Mouse (Mus musculus): ENCODE measurements around the gene Steap1. TPM values are rescaled to one million over a fixed set of nuclear protein-coding genes. Genes with fewer than 3 reads are reported as not detected.

Steap1 gene
- 0.43 and 0.81 TPM in 2 replicates for polyA plus RNA-seq (2012; rRNA removed)

- peak within 1 kb of the TSS; percentile 67 for H3K4me3 ChIP-seq (ENCODE audit: low read depth, low read length)
- H3K27ac ChIP-seq (ENCODE audit: insufficient read depth, low read depth, low read length): no peak within 1 kb of the TSS
- TF ChIP-seq CTCF (IDR thresholded peaks at IDR 0.05; ENCODE audit: extremely low read depth, insufficient read length, insufficient replicate concordance, low read depth, low read length): peak; percentile 79; the same call in 1 of the 2 replicates
- no peak for TF ChIP-seq POLR2A (IDR thresholded peaks at IDR 0.05; ENCODE audit: low read depth, low read length)
- no peaks in the 10 kb centered on the region for H3K36me3 ChIP-seq (ENCODE audit: control insufficient read depth, insufficient read depth, low read length)
- H3K4me1 ChIP-seq (ENCODE audit: control insufficient read depth, insufficient read depth, insufficient read length, low read length): no peaks in the 10 kb centered on the region
- no peaks in the 10 kb centered on the region for H3K27me3 ChIP-seq (ENCODE audit: control insufficient read depth, insufficient read depth, low read length)
- WGBS: under 1% methylated on average over 75 of the region's 75 CpGs
Measured at GRCm38 (mm10) chr5:5748866-5749682, at the start of gene Steap1. TSS of gene Steap1 (minus strand) at chr5:5749326.

- Histone ChIP-seq H3K27ac (ENCODE audit: insufficient read depth, low read depth, low read length) (no peak overlapping the region), H3K4me1 (ENCODE audit: control insufficient read depth, insufficient read depth, insufficient read length, low read length) (no peaks in the 10 kb centered on the region), H3K27me3 (ENCODE audit: control insufficient read depth, insufficient read depth, low read length) (no peaks in the 10 kb centered on the region), H3K4me3 (ENCODE audit: low read depth, low read length) (no peak overlapping the region), H3K36me3 (ENCODE audit: control insufficient read depth, insufficient read depth, low read length) (no peaks in the 10 kb centered on the region)
- WGBS: 75% methylated on average over 2 of the region's 2 CpGs
- TF ChIP-seq CTCF (IDR thresholded peaks at IDR 0.05; ENCODE audit: extremely low read depth, insufficient read length, insufficient replicate concordance, low read depth, low read length) (no peak), POLR2A (IDR thresholded peaks at IDR 0.05; ENCODE audit: low read depth, low read length) (no peak)
Measured at GRCm38 (mm10) chr5:5787106-5787505, 38.0 kb upstream of the Steap1 start.

GRCm38 (mm10) chr5:5756392-5757019, 7.4 kb upstream of the Steap1 start:
- H3K4me1 ChIP-seq (ENCODE audit: control insufficient read depth, insufficient read depth, insufficient read length, low read length): no peaks in the 10 kb centered on the region
- TF ChIP-seq CTCF (IDR thresholded peaks at IDR 0.05; ENCODE audit: extremely low read depth, insufficient read length, insufficient replicate concordance, low read depth, low read length): no peak
- no peak overlapping the region for H3K27ac ChIP-seq (ENCODE audit: insufficient read depth, low read depth, low read length)
- H3K36me3 ChIP-seq (ENCODE audit: control insufficient read depth, insufficient read depth, low read length): no peaks in the 10 kb centered on the region
- H3K4me3 ChIP-seq (ENCODE audit: low read depth, low read length): no peak overlapping the region
- H3K27me3 ChIP-seq (ENCODE audit: control insufficient read depth, insufficient read depth, low read length): no peaks in the 10 kb centered on the region
- WGBS: 62% methylated on average over 3 of the region's 3 CpGs

- TF ChIP-seq CTCF (IDR thresholded peaks at IDR 0.05; ENCODE audit: extremely low read depth, insufficient read length, insufficient replicate concordance, low read depth, low read length): peak; percentile 97; the same call in 1 of the 2 replicates
- TF ChIP-seq POLR2A (IDR thresholded peaks at IDR 0.05; ENCODE audit: low read depth, low read length): no peak
- H3K4me3 ChIP-seq (ENCODE audit: low read depth, low read length): no peak overlapping the region
- no peaks in the 10 kb centered on the region for H3K4me1 ChIP-seq (ENCODE audit: control insufficient read depth, insufficient read depth, insufficient read length, low read length)
- no peaks in the 10 kb centered on the region for H3K27me3 ChIP-seq (ENCODE audit: control insufficient read depth, insufficient read depth, low read length)
- 3% methylated on average over 9 of the region's 9 CpGs for WGBS
- H3K36me3 ChIP-seq (ENCODE audit: control insufficient read depth, insufficient read depth, low read length): no peaks in the 10 kb centered on the region
- H3K27ac ChIP-seq (ENCODE audit: insufficient read depth, low read depth, low read length): no peak overlapping the region
Measured at GRCm38 (mm10) chr5:5755039-5755438, 5.9 kb upstream of the Steap1 start.

GRCm38 (mm10) chr5:5749772-5750222, 671 bp upstream of the Steap1 start:
- under 1% methylated on average over 13 of the region's 13 CpGs for WGBS
- Histone ChIP-seq H3K27ac (ENCODE audit: insufficient read depth, low read depth, low read length) (no peak overlapping the region), H3K27me3 (ENCODE audit: control insufficient read depth, insufficient read depth, low read length) (no peaks in the 10 kb centered on the region), H3K36me3 (ENCODE audit: control insufficient read depth, insufficient read depth, low read length) (no peaks in the 10 kb centered on the region), H3K4me1 (ENCODE audit: control insufficient read depth, insufficient read depth, insufficient read length, low read length) (no peaks in the 10 kb centered on the region), H3K4me3 (ENCODE audit: low read depth, low read length) (peak overlapping the region; percentile 67; the same call in 1 of the 2 replicates)
- TF ChIP-seq POLR2A (IDR thresholded peaks at IDR 0.05; ENCODE audit: low read depth, low read length): no peak
- no peak for TF ChIP-seq CTCF (IDR thresholded peaks at IDR 0.05; ENCODE audit: extremely low read depth, insufficient read length, insufficient replicate concordance, low read depth, low read length)

GRCm38 (mm10) chr5:5734445-5734844, 14.7 kb downstream of the Steap1 start:
- H3K27me3 ChIP-seq (ENCODE audit: control insufficient read depth, insufficient read depth, low read length): no peaks in the 10 kb centered on the region
- no peak overlapping the region for H3K27ac ChIP-seq (ENCODE audit: insufficient read depth, low read depth, low read length)
- WGBS: 95% methylated on average over 9 of the region's 9 CpGs
- H3K36me3 ChIP-seq (ENCODE audit: control insufficient read depth, insufficient read depth, low read length): no peaks in the 10 kb centered on the region
- TF ChIP-seq CTCF (IDR thresholded peaks at IDR 0.05; ENCODE audit: extremely low read depth, insufficient read length, insufficient replicate concordance, low read depth, low read length) (no peak), POLR2A (IDR thresholded peaks at IDR 0.05; ENCODE audit: low read depth, low read length) (no peak)
- peaks cover 3% of the 10 kb centered on the region; the same call in 1 of the 2 replicates for H3K4me1 ChIP-seq (ENCODE audit: control insufficient read depth, insufficient read depth, insufficient read length, low read length)
- H3K4me3 ChIP-seq (ENCODE audit: low read depth, low read length): no peak overlapping the region

GRCm38 (mm10) chr5:5732858-5733257, 16.3 kb downstream of the Steap1 start:
- Histone ChIP-seq H3K27me3 (ENCODE audit: control insufficient read depth, insufficient read depth, low read length) (no peaks in the 10 kb centered on the region), H3K4me3 (ENCODE audit: low read depth, low read length) (no peak overlapping the region), H3K36me3 (ENCODE audit: control insufficient read depth, insufficient read depth, low read length) (no peaks in the 10 kb centered on the region), H3K27ac (ENCODE audit: insufficient read depth, low read depth, low read length) (no peak overlapping the region), H3K4me1 (ENCODE audit: control insufficient read depth, insufficient read depth, insufficient read length, low read length) (peaks cover 3% of the 10 kb centered on the region; the same call in 1 of the 2 replicates)
- WGBS: 19% methylated on average over 2 of the region's 2 CpGs
- TF ChIP-seq CTCF (IDR thresholded peaks at IDR 0.05; ENCODE audit: extremely low read depth, insufficient read length, insufficient replicate concordance, low read depth, low read length) (no peak), POLR2A (IDR thresholded peaks at IDR 0.05; ENCODE audit: low read depth, low read length) (no peak)
